Mouse (Mus musculus) adrenal gland (tissue): ENCODE measurements at regions not wholly inside any gene's neighbourhood (a gene's known extent, or its start where the extent isn't known, plus 50 kb on each side); places are given as distances from the start of the nearest gene placed in this dataset.

ENCODE experiments used
- intact Hi-C: fragments of 180-260 bp; cut with DNase I; formaldehyde crosslinking; loops from one replicate; pipeline ENCODE4 v1.15.1; 2025

DNA sequence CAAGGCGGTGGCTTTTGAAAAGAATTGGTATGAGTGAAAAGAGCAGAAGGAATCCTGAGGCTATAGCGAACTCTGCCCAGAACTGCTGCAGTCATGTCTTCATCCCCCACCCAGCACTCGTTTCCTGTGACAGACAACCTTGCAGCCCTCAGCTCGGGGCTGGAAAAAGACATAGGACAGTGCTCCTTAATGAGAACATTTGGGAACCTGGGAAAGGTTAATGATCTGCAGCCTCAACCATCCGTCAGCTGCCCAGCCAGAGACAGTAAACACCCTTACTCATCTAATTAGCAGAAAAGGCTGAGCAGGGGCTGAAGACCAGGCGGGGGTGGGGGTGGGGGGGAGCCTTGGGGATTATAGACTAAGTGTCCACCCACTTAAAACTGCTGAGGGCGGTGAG, 76.3 kb upstream of the Arhgap36 start:
- intact Hi-C loops: no loop called here

GRCm38 (mm10) chrX:49377067-49377466, 86.7 kb upstream of the Arhgap36 start:
- intact Hi-C loops: no loop called here

DNA sequence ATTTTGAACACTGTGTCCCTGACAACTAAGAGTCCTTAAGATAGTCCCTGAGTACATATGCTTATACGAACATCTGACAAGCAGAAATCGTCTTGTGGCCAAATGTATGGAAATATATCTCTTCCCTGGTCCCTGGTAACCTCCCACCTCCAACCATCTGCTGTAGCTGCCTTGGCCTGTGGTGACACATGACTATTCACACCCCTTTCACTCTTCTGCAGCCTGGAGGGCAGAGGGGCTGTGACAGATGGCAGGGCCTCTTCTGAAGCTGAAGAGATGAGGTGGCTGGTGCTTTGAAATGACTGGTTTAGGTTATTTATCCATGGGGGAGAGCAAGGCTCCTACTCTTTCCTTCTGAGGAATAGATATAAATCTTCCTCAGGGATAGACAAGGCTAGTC, 82.3 kb upstream of the Enox2 start:
- intact Hi-C loops: no loop called here

DNA sequence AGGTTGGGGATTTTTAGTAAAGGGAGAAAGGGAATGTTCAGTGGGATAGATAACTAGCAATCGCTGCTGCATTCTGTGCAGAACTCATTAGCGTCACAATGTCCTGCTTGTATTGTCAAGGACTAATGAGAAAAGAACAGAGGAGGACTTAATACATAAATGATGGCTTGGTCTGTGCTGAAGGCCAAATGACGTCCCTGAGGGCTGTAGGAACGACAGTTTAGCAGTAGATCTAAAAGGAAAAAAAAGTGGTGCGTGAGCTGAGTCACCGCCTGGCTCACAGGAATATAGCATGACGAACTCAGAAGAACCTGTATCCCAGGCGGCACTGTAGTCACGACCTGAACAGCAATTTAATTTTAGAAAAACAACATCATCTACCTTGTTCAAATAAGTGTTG, 81.3 kb upstream of the Enox2 start:
- intact Hi-C loops: no loop called here

DNA sequence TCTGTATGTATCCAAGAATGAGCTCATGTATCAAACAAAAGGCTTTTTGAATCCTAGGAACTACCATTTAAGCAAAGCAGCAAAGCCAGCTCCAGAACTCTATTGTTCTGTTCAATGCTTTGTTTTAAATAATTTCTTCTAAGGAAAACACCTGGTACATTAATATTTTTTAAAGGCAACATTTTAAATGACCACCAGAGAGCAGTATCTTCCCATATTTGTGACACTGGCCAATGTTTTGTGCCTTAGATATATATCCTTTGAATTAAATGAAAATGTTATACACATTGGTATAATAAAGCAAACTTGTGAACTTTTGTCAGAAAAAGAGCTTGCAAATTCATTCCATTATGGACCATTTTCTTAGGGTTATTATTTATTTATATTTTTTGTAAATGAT, 58.4 kb upstream of the Enox2 start:
- intact Hi-C loops: loop anchor here (5.0 kb wide), 1 partner anchor 1156 kb away; no protein-coding TSS in a partner anchor
